Mouse (Mus musculus) urinary bladder, postnatal 25 days (tissue): ENCODE measurements at regions not wholly inside any gene's neighbourhood (a gene's known extent, or its start where the extent isn't known, plus 50 kb on each side); places are given as distances from the start of the nearest gene placed in this dataset.

Source experiments
- DNase-seq: peaks from one replicate; pipeline ENCODE4 v3.0.0; 2022; ENCODE audit warnings: low spot score

- DNase-seq: no peak
These were observed 50.8 kb upstream of the Sgk1 start for GRCm38 (mm10) chr10:21831002-21831696.
